Mouse (Mus musculus): ENCODE data around the gene Nsun7. TPM values are rescaled to one million over a fixed set of nuclear protein-coding genes. Genes with fewer than 3 reads are reported as not detected.

Nsun7 gene
- polyA plus RNA-seq, 1 experiment: not detected

DNA sequence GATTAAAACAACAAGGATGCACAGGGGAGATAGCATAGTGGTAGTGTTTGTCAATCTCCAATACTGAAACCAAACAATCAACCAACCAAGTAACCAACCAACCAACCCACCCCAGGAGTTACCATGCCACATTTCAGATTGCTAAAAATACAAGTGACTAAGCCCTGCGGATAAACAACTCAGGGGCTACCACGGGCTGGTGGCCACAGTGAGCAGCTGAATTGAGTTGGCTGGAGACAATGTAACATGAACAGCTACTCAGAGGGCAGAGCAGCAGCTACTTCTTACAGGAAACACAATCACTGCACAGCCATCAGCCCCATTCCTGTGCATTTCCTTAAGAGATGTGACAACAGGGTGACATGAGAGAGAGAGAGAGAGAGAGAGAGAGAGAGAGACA, 84.5 kb downstream of the Nsun7 start:
- WGBS: 72% methylated on average over 2 of the region's 2 CpGs
- peaks cover 6% of the 10 kb centered on the region; the same call in 1 of the 2 replicates for H3K4me1 ChIP-seq (ENCODE audit: control insufficient read depth, insufficient read depth, insufficient read length, low read length)
- no peak overlapping the region for H3K4me3 ChIP-seq (ENCODE audit: low read depth, low read length)
- H3K36me3 ChIP-seq (ENCODE audit: control insufficient read depth, insufficient read depth, low read length): no peaks in the 10 kb centered on the region
- no peak overlapping the region for H3K27ac ChIP-seq (ENCODE audit: insufficient read depth, low read depth, low read length)
- TF ChIP-seq CTCF (IDR thresholded peaks at IDR 0.05; ENCODE audit: extremely low read depth, insufficient read length, insufficient replicate concordance, low read depth, low read length) (no peak), POLR2A (IDR thresholded peaks at IDR 0.05; ENCODE audit: low read depth, low read length) (no peak)
- no peaks in the 10 kb centered on the region for H3K27me3 ChIP-seq (ENCODE audit: control insufficient read depth, insufficient read depth, low read length)

DNA sequence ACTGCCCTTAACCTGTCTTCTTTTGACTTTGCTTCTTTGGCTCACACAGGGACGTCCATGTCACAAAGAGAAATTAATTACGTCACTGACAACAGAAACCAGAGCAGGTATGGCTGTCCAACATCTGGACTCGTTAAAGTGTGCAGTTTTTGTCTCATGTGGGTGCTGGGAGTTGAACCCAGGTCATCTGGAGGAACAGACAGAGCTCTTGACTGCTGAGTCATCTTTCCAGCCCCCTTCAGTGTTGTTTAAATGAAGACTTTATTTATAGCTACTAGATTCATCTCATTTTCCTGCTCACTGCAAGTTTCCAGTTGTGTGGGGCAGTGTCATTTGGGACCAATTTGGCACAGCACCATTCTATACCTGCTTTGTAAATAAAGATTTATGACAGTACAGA, 85.4 kb downstream of the Nsun7 start:
- H3K4me1 ChIP-seq (ENCODE audit: control insufficient read depth, insufficient read depth, insufficient read length, low read length): peaks cover 6% of the 10 kb centered on the region; the same call in 1 of the 2 replicates
- no peak overlapping the region for H3K4me3 ChIP-seq (ENCODE audit: low read depth, low read length)
- H3K27ac ChIP-seq (ENCODE audit: insufficient read depth, low read depth, low read length): no peak overlapping the region
- TF ChIP-seq CTCF (IDR thresholded peaks at IDR 0.05; ENCODE audit: extremely low read depth, insufficient read length, insufficient replicate concordance, low read depth, low read length) (no peak), POLR2A (IDR thresholded peaks at IDR 0.05; ENCODE audit: low read depth, low read length) (no peak)
- 64% methylated on average over 3 of the region's 3 CpGs for WGBS
- no peaks in the 10 kb centered on the region for H3K36me3 ChIP-seq (ENCODE audit: control insufficient read depth, insufficient read depth, low read length)
- no peaks in the 10 kb centered on the region for H3K27me3 ChIP-seq (ENCODE audit: control insufficient read depth, insufficient read depth, low read length)

DNA sequence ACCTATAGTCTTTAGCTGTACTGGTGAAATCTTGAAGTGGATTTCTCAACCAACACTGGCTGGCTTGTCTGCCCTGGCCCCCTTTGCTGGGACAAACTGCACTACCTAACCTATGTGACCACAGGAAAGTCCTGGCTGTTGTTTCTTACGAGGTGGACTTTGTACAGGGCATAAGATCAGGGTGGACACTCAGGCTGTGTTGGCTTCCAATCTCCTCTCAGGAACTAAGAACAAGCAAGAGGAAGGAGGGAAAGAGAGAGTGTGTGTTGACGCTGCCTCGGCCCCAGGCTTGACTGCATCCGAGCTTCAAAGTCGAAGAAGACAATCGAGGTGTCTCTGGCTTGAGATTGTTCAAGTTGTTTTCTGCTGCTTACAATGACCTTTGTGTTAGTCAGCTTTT, 87.1 kb downstream of the Nsun7 start:
- WGBS: 78% methylated on average over 6 of the region's 6 CpGs
- Histone ChIP-seq H3K4me1 (ENCODE audit: control insufficient read depth, insufficient read depth, insufficient read length, low read length) (peaks cover 2% of the 10 kb centered on the region; the same call in 1 of the 2 replicates), H3K27me3 (ENCODE audit: control insufficient read depth, insufficient read depth, low read length) (no peaks in the 10 kb centered on the region), H3K4me3 (ENCODE audit: low read depth, low read length) (no peak overlapping the region), H3K36me3 (ENCODE audit: control insufficient read depth, insufficient read depth, low read length) (no peaks in the 10 kb centered on the region; the same call in 1 of the 2 replicates), H3K27ac (ENCODE audit: insufficient read depth, low read depth, low read length) (no peak overlapping the region)
- TF ChIP-seq CTCF (IDR thresholded peaks at IDR 0.05; ENCODE audit: extremely low read depth, insufficient read length, insufficient replicate concordance, low read depth, low read length) (no peak), POLR2A (IDR thresholded peaks at IDR 0.05; ENCODE audit: low read depth, low read length) (no peak)

Other genes with a start within 250 kb of the Nsun7 start
- 142 and 310 TPM in 2 replicates for gene Rbm47, start 86.8 kb upstream of the Nsun7 start, polyA plus RNA-seq (2012; rRNA removed)